ENCODE assay signal across 14 mouse cellular contexts in the genomic region with DNA sequence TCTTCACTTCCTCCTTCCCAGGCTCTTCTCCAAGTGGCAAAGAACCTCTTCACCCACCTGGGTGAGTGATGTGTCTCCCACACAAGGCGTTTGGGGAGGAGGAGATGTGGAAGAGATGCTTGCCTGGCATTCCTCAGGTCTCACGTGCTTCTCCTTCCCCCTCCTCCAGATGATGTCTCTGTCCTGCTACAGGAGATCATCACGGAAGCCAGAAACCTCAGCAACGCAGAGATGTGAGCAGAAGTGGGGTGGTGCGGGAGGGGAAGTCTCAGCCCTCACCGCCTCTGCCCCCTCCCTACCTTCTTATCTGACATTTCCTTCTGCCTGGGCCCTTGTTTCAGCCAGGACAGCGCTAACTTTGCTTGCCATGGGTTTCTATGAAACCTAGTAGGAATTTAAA.
DNase-seq lines count a peak whose midpoint lies in the region; ATAC-seq and TF ChIP-seq lines count a peak whose summit lies in the region.
"Had no signal": no experiment of that assay in that cellular context is flagged by ENCODE, and none has a peak within 500 bp of the region (broad histone marks: within the 10 kb centered on the region; RNA-seq: fewer than 3 reads in every experiment).

No protein-coding gene starts in this region.

- WGBS in heart, embryonic 11.5 days (ENCODE audit: insufficient replicate concordance): 25% methylated on average over 7 of the region's 7 CpGs
- 68% methylated on average over 7 of the region's 7 CpGs for WGBS in heart, adult 2 months
- 3% methylated on average over 7 of the region's 7 CpGs for WGBS in liver, embryonic 15.5 days (ENCODE audit: insufficient replicate concordance)

- no peak overlapping the region for H3K4me3 ChIP-seq in heart, embryonic 11.5 days (ENCODE audit: low read depth, low read length)
- no peak overlapping the region for H3K4me3 ChIP-seq in heart, adult 2 months
- no peak overlapping the region for H3K4me3 ChIP-seq in liver, embryonic 15.5 days (replicated peaks)
- H3K4me3 ChIP-seq: gastrocnemius, adult 2 months; neural tube, embryonic 12.5 days had no signal

- no peaks in the 10 kb centered on the region for H3K79me2 ChIP-seq in heart, adult 2 months (replicated peaks; ENCODE audit: control insufficient read depth, insufficient read depth, low read length)

- no peak overlapping the region for H3K9ac ChIP-seq in heart, embryonic 11.5 days (ENCODE audit: low read depth, low read length)
- no peak overlapping the region for H3K9ac ChIP-seq in heart, adult 2 months (ENCODE audit: low read depth, low read length)
- no peak overlapping the region for H3K9ac ChIP-seq in liver, embryonic 15.5 days
- H3K9ac ChIP-seq: heart, embryonic 15.5 days; hindbrain, embryonic 15.5 days had no signal

- H3K27me3 ChIP-seq in heart, embryonic 11.5 days (ENCODE audit: control insufficient read depth, insufficient read depth, low read length): peaks cover 41% of the 10 kb centered on the region
- H3K27me3 ChIP-seq in heart, adult 2 months (ENCODE audit: control insufficient read depth, insufficient read depth, low read length): no peaks in the 10 kb centered on the region
- H3K27me3 ChIP-seq in liver, embryonic 15.5 days: peaks cover 19% of the 10 kb centered on the region

- TF ChIP-seq EP300 in heart, adult 2 months (IDR thresholded peaks at IDR 0.05; ENCODE audit: insufficient read depth, low read depth, low read length): no peak

- peak overlapping the region; percentile 58; the same call in 1 of the 2 replicates for H3K4me2 ChIP-seq in heart, embryonic 11.5 days
- peak overlapping the region; percentile 50; the same call in 1 of the 2 replicates for H3K4me2 ChIP-seq in liver, embryonic 15.5 days

- H3K9me3 ChIP-seq in heart, embryonic 11.5 days (replicated peaks; ENCODE audit: control insufficient read depth, low read length): no peaks in the 10 kb centered on the region
- H3K9me3 ChIP-seq in liver, embryonic 15.5 days (replicated peaks): no peaks in the 10 kb centered on the region
- H3K9me3 ChIP-seq: heart, embryonic 15.5 days; hindbrain, embryonic 15.5 days; liver, embryonic 13.5 days had no signal

- no peaks in the 10 kb centered on the region for H3K36me3 ChIP-seq in heart, embryonic 11.5 days (ENCODE audit: control insufficient read depth, insufficient read depth, low read length)
- H3K36me3 ChIP-seq in heart, adult 2 months (ENCODE audit: control insufficient read depth, insufficient read depth, low read length): no peaks in the 10 kb centered on the region
- no peaks in the 10 kb centered on the region for H3K36me3 ChIP-seq in liver, embryonic 15.5 days (replicated peaks)
- H3K36me3 ChIP-seq: heart, embryonic 15.5 days; hindbrain, embryonic 15.5 days; liver, embryonic 13.5 days; neural tube, embryonic 12.5 days had no signal

- no peak overlapping the region for H3K27ac ChIP-seq in heart, embryonic 11.5 days (ENCODE audit: low read depth, low read length)
- no peak overlapping the region for H3K27ac ChIP-seq in heart, adult 2 months
- H3K27ac ChIP-seq in liver, embryonic 15.5 days (replicated peaks): no peak overlapping the region
- H3K27ac ChIP-seq: gastrocnemius, adult 2 months; heart, embryonic 15.5 days; hindbrain, embryonic 15.5 days; liver, embryonic 13.5 days; neural tube, embryonic 12.5 days had no signal

- peaks cover 8% of the 10 kb centered on the region; the same call in 1 of the 2 replicates for H3K4me1 ChIP-seq in heart, embryonic 11.5 days (ENCODE audit: control insufficient read depth, insufficient read depth, low read length)
- H3K4me1 ChIP-seq in heart, adult 2 months (ENCODE audit: control insufficient read depth, insufficient read depth, low read length): peaks cover 6% of the 10 kb centered on the region
- peaks cover 10% of the 10 kb centered on the region for H3K4me1 ChIP-seq in liver, embryonic 15.5 days (replicated peaks)

- no peak for DNase-seq in heart, adult 2 months
- DNase-seq in 416B (ENCODE audit: low read depth): peak; percentile 4
- DNase-seq in brain, adult 2 months (ENCODE audit: low read depth, low spot score): peak; percentile 56
- DNase-seq in ovary, postnatal 10 days (ENCODE audit: low spot score): no peak
- DNase-seq in ovary, adult 18-20 months (ENCODE audit: low spot score): no peak
- no peak for DNase-seq in urinary bladder, postnatal 25 days (ENCODE audit: low spot score)
- DNase-seq: right cerebral cortex, postnatal 4 days had no signal

- TF ChIP-seq POLR2A in heart, adult 2 months (IDR thresholded peaks at IDR 0.05; ENCODE audit: insufficient read depth, low read depth, low read length): no peak

- ATAC-seq in heart, embryonic 11.5 days (replicated peaks; ENCODE audit: insufficient number of reproducible peaks, low FRiP score, low TSS enrichment): no peak
- ATAC-seq in liver, embryonic 15.5 days (ENCODE audit: insufficient read depth): no peak

- TF ChIP-seq CTCF in heart, adult 2 months (IDR thresholded peaks at IDR 0.05): no peak

- intact Hi-C loops in heart, adult 2 months (cut with DNase I): loop anchor here (1.0 to 2.0 kb wide), 2 partner anchors 19 to 54 kb away; no protein-coding TSS in a partner anchor

Comparison
In these comparisons a context has a peak if more than half of its experiments do, and no peak if none do; other contexts are left out.
1. DNase-seq: peak in 416B (single experiment) and brain, adult 2 months (single experiment); none in heart, adult 2 months (0 of 2), ovary, postnatal 10 days (single experiment), ovary, adult 18-20 months (single experiment) and urinary bladder, postnatal 25 days (single experiment).